Mouse (Mus musculus): Measurements from ENCODE around the gene Trim23. TPM values are rescaled to one million over a fixed set of nuclear protein-coding genes. Genes with fewer than 3 reads are reported as not detected.
"Not testable (repeated sequence)": the region's sequence is repeated elsewhere in the genome, so short reads cannot be mapped to it uniquely, and the experiment has no call there.

Gene Trim23
- polyA plus RNA-seq, 1 experiment = 11.1 TPM

GRCm38 (mm10) chr13:104187357-104187756, 8.8 kb downstream of the Trim23 start:
- Histone ChIP-seq H3K27ac (replicated peaks; ENCODE audit: low read depth, low read length) (no peak overlapping the region), H3K4me3 (ENCODE audit: insufficient read depth, low read depth, low read length) (no peak overlapping the region), H3K4me1 (ENCODE audit: control insufficient read depth, insufficient read depth, insufficient read length, low read length) (no peaks in the 10 kb centered on the region)

GRCm38 (mm10) chr13:104195891-104196290, 17.3 kb downstream of the Trim23 start:
- not testable (repeated sequence) for H3K4me3 ChIP-seq (ENCODE audit: insufficient read depth, low read depth, low read length); H3K27ac ChIP-seq (replicated peaks; ENCODE audit: low read depth, low read length); H3K4me1 ChIP-seq (ENCODE audit: control insufficient read depth, insufficient read depth, insufficient read length, low read length)

DNA sequence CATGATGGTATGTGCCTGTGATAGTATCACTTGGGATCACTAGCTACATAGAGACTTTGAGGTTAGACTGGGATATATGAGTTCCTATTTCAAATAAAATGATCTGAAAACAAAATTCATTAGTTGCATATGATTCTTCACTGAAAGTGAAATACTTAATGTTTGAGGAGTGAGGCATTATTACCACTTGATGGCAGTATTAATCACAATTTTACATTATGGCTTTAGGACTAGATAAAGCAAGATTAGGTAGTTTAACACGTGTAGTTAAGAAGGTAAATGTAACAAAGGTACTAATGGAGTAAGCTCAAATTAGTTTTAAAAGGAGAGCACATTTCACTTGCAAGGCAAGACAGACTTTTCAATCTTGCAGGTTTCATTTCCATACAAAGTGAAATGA, 25.7 kb downstream of the Trim23 start:
- H3K4me1 ChIP-seq (ENCODE audit: control insufficient read depth, insufficient read depth, insufficient read length, low read length) = no peaks in the 10 kb centered on the region
- H3K27ac ChIP-seq (replicated peaks; ENCODE audit: low read depth, low read length) = no peak overlapping the region

DNA sequence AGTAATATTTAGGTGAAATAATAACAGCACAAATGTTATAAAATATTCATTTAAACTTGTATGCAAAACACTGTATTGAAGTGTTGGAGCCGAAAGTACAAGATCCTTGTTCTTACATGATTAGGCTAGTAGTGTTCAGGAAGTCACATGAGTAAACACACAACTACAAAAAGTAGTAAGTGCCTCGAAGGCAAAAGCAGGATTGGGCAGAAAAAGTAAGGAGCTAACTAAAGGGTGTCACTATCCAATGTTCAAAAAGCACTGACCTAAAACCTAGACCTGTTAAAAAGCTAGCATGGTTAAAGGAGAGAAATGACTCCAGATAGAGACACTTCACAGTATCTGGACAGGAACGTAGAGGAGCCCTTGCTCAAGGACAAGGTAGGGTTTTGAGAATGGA, 48.9 kb downstream of the Trim23 start:
- peak overlapping the region; percentile 34 for H3K4me3 ChIP-seq (ENCODE audit: insufficient read depth, low read depth, low read length)
- H3K4me1 ChIP-seq (ENCODE audit: control insufficient read depth, insufficient read depth, insufficient read length, low read length) = no peaks in the 10 kb centered on the region
- H3K27ac ChIP-seq (replicated peaks; ENCODE audit: low read depth, low read length) = no peak overlapping the region

More for the DNA sequence above, 25.7 kb downstream of the Trim23 start:
- no peak overlapping the region for H3K4me3 ChIP-seq (ENCODE audit: insufficient read depth, low read depth, low read length)

GRCm38 (mm10) chr13:104228384-104229066, 49.9 kb downstream of the Trim23 start, which contains the start of the genes Cenpk and Ppwd1:
Cenpk (plus strand) TSS chr13:104228611.
Ppwd1 (minus strand) TSS chr13:104228843.
- Histone ChIP-seq H3K4me1 (ENCODE audit: control insufficient read depth, insufficient read depth, insufficient read length, low read length) (no peaks in the 10 kb centered on the region), H3K27ac (replicated peaks; ENCODE audit: low read depth, low read length) (peak within 1 kb of the TSS; percentile 95), H3K4me3 (ENCODE audit: insufficient read depth, low read depth, low read length) (peak within 1 kb of the TSS; percentile 94)

DNA sequence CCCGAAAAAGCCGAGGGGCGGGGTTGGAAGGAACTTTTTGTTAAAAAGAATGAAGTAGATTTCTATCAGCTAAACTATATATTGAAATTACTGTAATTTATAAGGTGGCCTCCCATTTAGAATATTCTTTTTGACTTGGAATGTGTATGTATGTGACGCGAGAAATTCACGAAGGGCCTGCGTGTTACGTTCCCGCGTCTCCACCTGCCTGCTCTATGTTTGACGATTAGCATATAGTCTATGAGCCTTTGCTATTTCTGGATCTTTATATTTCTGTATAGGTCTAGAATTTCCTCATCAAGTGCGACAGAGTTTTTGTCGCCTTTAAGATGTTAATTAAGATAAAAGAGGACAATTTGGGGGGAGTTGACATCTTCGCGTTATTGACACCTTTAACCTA, 50.6 kb downstream of the Trim23 start:
- peak overlapping the region; percentile 65 for H3K4me3 ChIP-seq (ENCODE audit: insufficient read depth, low read depth, low read length)
- no peaks in the 10 kb centered on the region for H3K4me1 ChIP-seq (ENCODE audit: control insufficient read depth, insufficient read depth, insufficient read length, low read length)
- H3K27ac ChIP-seq (replicated peaks; ENCODE audit: low read depth, low read length) = no peak overlapping the region

Other genes starting within 250 kb of the Trim23 start
- gene Nln, start 69.2 kb upstream of the Trim23 start, polyA plus RNA-seq (2012; ENCODE audit: insufficient read depth, insufficient read length, missing spikeins) = 18.0 and 20.0 TPM in 2 replicates
- 2.4 and 4.2 TPM in 2 replicates for gene Sgtb, start 69.1 kb upstream of the Trim23 start, polyA plus RNA-seq (2012; ENCODE audit: insufficient read depth, insufficient read length, missing spikeins)
- 34.1 and 40.2 TPM in 2 replicates for gene Trappc13, start 328 bp upstream of the Trim23 start, polyA plus RNA-seq (2012; ENCODE audit: insufficient read depth, insufficient read length, missing spikeins)
- gene Cenpk, start 49.8 kb downstream of the Trim23 start, polyA plus RNA-seq (2012; ENCODE audit: insufficient read depth, insufficient read length, missing spikeins) = 1.3 TPM in 1 of 2 replicates, not detected in the other
- gene Ppwd1, start 50.0 kb downstream of the Trim23 start, polyA plus RNA-seq (2012; ENCODE audit: insufficient read depth, insufficient read length, missing spikeins) = 11.2 and 11.9 TPM in 2 replicates
- 0.17 and 1.5 TPM in 2 replicates for gene Adamts6, start 109.0 kb downstream of the Trim23 start, polyA plus RNA-seq (2012; ENCODE audit: insufficient read depth, insufficient read length, missing spikeins)